Mouse (Mus musculus): ENCODE results near the gene Cacna1d.
A peak's percentile ranks its signal among the peaks of the same experiment; 100 is the strongest.

The Cacna1d gene

DNA sequence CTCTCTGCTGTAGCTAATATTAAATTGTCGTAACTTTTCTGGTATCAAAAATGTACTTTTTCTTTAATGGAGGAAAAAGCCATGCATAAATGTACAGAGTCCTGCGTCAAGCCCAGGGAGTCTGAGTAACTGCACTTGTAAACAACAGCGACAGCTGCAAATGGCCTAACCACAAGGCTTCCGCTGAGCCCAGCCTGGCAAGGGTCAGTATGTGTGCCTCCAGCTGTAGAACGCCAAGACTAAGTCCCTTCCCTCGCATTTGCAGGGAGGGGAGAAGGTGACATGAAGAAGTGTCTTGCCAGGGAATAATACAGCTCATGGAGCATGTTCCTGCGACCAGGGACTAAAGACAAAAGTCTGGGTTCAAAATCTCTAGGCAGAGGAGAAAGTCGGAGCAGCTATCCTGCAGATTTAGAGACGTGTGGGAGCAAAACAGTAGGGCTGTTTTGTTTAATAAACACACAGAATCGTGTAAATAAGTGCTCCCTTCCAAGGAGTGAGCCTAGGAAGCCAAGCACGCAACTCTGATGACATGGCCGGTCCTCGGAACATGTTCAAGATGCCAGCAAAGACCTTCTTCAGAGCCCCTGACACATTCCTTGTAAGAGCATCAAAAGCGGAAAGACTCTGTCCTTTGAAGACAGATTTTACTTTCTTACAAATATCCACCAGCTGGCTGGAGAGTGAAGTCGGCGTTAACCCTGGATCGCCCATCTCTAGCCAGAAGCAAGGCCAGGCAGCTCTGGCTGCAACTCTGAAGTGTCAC lies 160.7 kb downstream of the Cacna1d start:
- no peak for DNase-seq (ENCODE audit: low spot score in 2 of 2)

DNA sequence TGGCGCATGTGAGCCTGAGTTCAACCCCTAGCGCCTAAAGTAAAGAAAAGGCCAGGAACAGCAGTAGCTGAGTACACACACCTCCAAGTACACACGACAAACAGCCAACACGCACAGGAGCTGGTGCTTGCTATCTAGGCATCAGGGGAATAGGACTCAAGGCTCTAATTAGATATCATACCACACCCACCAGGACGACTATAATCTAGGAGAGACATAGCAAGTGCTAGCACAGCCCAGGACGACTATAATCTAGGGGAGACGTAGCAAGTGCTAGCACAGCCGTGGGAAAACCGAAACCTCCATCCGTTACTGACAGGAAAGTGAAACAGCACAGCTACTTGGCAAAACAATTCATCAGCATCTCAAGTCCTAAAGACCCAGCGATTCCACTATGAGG lies 162.1 kb downstream of the Cacna1d start:
- DNase-seq (ENCODE audit: low spot score in 2 of 2): no peak

DNA sequence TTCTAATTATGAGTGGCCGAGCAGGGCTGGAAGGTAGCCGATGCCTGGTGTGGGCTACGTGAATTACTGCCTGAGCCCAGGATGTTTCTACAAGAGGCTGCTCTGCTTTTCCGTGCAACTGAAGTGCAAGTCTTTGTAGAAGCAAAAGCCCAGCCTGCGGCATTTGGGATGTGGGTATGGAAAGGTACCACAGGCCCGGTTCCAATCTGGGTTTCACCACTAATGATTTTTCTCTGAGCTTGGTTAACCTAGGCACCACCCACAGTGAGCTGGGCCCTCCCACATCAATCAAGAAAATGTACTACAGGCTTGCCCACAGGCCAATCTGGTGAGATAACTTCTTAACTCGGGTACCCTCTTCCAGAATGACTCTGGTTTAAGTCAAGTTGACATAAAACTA lies 163.8 kb downstream of the Cacna1d start:
- DNase-seq (ENCODE audit: low spot score in 2 of 2): no peak

DNA sequence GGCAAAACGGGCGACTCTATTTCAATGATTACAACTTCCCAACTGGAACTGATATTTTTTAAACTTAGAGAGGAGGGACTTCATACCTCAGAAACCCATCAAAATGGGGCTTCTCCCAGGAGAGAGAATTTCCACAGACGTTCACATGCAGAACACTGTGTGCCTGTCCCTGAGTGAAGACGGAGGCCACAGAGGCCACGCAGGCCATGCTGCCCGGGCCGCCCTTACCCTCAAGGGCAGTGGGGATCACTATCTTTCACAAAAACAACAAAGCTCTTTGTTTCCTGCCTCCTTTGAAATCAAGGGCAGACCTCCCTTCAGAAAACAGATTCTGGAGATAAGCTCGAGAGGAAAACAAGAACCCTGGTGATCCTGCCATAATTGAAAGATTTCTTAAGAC lies 164.2 kb downstream of the Cacna1d start:
- DNase-seq (ENCODE audit: low spot score in 2 of 2): no peak

DNA sequence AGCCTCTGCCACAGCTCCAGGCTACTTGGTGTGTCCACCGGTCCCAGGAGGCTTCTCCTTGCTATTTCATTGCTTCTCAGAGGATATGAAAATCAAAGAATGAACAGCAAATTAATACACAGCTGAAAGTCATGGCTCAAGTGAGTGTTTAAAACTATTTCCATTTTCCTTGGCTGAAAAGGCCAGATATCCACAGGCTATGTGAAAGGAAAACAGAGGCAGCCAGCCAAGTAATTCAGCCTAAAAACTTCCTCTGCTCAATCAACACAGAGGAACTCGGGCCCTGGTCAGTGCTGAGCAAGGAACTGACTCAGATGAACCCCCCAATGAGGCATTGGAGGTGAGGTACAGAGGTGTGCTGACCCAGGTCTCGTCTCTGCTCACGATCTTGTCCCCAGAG lies 165.0 kb downstream of the Cacna1d start:
- no peak for DNase-seq (ENCODE audit: low spot score in 2 of 2)

DNA sequence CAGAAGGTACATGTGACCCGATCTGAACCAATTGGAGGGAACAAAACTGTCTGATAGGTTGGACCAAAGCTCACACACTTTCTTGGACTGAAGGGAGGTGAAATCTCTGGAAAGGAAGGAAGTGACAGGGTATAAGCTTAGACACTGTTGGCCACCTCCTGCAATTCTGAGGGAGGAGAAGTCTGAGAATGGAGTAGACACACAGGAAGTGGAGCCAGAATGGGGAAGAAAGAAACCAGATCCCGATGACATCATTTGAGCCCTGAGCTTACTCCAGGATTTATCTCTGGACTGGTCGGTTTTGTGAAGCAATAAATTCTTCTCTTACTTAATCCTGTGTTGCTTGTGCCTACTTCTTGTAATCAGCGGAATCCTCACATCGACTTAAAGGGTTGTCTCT lies 166.3 kb downstream of the Cacna1d start:
- DNase-seq (ENCODE audit: low spot score in 2 of 2): no peak

DNA sequence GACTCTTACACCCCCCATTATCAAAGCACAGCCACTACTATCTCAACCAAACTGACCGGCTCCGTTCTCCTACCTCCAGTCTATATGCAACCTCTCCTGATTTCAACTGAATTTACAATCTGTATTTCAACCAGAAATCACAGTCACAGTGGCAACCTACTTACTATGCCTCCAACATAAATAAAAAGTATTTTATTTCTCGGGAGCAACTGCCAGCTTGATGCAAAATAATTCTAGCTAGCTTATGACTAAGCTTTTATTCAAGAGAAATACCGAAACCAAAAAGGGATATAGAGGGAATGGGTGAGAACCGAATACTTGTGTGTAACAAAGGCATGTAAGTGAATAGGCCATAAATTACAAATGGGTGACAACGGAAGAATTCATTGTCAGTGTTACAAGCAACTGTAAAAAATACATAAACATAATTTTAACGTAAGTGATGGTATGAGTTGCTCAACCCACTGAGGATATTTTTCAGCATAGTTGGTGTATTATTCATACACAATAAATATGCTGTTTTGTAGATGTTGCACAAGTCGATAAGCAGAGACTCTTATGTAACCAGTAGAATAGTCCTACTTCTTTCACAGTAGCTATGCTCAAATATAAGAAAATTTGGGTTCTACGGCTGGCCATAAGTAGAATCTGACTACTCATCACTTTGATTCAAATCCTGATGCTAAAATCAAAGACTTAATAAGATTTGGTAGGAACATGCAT lies 172.4 kb downstream of the Cacna1d start:
- no peak for DNase-seq (ENCODE audit: low spot score in 2 of 2)

DNA sequence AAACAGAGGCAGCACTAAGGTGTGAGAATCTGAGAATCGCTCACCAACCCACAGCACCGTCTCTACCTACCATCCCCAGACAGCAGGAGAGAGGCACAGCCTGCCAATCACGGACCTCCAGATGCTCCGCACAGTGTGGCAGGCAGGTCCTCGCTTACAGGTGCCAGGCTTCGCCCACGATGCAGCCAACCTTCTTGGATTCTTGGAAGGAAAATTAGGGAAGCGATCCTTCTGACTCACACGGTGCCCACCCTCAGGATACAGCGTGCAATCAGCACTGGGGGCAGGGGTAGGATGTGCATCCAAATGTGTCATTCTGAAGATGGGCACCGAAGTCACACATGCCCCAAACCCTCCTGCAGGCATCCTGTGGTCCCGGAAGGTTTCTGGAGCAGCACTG lies 173.0 kb downstream of the Cacna1d start:
- DNase-seq (ENCODE audit: low spot score in 2 of 2): no peak

DNA sequence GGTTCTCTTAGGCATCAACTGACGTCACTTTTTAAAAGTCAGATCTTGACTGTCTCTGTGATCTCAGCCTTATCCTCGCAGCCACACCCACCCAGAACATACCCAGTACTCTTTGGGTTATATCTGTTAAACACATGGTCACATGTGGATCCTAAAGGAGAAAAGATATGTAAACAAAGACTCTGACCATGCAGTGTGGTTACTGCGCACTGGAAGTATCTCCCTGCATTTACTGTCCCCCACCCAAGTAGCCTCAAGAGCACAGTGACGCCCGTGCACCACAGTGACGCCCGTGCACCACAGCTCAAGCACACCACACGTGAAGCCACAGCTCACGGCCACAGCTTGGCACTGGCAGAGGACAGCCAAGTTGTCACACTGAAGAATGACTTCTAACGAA lies 173.6 kb downstream of the Cacna1d start:
- DNase-seq (ENCODE audit: low spot score in 2 of 2): peak in 1 of 2 experiments; percentile 24

DNA sequence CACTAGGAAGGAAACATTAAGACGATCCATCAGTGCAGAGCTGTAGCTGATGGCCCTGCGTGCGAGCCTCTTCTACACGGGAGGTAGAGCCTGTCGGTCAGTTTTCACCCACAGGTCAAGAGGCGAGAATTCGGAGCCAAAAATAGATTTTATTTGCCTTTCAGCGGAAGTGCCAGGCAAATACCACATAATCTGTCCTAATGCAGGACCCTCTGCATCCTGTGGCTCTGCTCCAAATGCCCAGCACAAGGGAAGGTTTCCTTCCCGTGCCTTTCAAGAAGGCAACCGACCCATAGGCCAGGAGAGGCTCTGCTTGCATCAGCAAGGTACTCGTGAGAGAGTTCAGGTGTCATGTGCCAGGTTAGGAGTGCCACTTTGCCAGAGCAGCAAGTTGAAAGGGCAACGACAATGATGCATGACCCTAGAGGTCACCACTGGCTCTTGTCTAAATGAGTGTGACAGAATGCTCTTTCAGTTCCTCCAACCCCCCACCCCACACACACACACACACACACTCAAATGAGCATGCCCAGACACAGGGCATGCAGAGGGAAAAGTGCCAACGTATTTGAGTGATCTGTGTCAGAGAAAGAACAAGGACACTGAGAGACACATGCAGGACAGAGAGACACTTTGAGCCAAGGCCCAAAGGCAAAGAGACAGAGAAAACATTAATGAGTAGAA lies 179.9 kb downstream of the Cacna1d start:
- DNase-seq (ENCODE audit: low spot score in 2 of 2): no peak

DNA sequence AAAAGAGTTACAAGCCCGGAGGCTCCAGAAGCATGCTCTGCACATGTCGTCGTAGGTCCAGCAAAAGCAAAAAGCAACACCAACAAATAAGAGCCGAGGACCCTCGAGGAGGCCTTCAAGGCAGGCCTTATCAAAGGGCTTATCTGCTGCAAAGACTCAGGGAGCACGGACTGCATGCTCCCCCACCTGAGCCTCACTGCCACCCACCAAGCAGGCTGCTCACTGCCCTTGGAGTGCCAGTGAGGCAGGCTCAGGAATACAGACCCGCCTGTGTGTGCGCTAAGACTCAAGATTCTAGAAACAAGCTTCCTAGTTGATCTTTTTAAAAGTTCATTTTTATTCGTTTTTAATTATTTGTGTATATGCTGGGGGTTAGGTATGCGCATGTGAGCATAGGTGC lies 181.0 kb downstream of the Cacna1d start:
- no peak for DNase-seq (ENCODE audit: low spot score in 2 of 2)

DNA sequence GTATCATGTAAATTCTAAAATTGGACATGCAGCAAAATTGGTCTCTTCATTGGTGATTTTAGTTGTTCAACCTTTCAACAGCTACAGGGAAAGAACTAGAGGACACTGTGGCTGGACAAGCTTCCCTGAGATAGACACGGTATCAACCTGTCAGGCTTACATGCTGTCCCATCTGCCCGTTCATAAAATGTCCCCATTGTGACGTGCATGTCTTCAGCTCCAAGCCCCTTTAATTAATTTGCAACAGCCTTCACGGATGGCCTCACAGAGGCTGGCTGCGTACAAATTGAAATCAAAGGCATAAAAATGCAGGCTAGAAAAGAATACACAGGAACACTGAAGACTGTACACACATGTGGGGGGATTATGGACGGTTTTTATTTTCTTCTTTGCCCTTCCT lies 185.0 kb downstream of the Cacna1d start:
- no peak for DNase-seq (ENCODE audit: low spot score in 2 of 2)

DNA sequence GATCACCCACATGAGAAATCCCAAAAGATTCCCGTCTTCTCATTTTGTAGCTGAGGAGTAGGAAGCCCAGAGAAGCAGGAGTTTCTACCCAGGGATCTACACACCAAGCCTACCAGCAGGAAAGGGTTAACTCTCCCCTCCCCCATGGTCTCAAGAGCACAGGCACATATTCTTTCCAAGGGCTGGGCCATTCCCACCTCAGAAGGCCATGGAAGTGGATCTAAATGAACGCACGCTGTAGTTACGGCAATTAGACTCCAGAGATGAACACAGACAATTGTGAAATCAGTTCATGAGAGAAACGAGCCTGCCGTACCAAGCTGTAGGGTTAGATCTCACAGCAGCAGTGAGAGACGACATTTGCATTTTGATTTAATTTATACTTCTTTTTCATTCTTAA lies 191.3 kb downstream of the Cacna1d start:
- no peak for DNase-seq (ENCODE audit: low spot score in 2 of 2)

DNA sequence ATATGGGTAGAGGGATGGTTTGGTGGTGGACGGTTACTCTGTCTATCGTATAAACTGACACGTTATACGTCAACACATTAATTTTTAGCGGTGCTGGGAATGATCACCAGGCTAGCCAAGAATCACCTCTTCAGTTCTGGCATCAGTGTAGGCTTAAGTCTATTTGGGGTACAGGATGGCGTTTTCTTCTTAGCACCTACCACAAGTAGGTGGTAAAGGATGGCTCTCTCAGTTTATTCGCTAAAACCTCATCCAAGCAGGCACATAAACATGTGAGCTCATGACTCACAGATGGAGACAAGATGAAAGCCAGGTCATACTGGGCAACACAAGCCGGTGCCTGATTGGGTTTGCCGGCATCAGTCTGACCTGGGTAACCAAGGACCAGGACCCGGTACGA lies 193.8 kb downstream of the Cacna1d start:
- DNase-seq (ENCODE audit: low spot score in 2 of 2): no peak

DNA sequence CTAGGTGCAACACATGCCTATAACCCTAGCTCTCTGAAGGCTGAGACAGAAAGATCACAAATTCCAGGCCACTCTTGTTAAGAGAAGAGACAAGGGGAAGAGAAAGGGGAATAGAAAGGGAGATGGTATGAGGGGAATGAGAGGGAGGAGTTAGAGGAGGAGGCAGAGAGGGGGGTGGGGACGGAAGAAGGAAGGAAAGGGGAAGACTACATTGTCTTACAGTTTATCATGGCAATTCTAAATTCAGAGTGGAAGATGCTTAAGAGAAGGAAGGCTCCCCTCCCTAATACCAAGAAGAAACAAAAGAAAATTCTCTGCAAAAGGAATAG lies 199.2 kb downstream of the Cacna1d start:
- no peak for DNase-seq (ENCODE audit: low spot score in 2 of 2)

DNA sequence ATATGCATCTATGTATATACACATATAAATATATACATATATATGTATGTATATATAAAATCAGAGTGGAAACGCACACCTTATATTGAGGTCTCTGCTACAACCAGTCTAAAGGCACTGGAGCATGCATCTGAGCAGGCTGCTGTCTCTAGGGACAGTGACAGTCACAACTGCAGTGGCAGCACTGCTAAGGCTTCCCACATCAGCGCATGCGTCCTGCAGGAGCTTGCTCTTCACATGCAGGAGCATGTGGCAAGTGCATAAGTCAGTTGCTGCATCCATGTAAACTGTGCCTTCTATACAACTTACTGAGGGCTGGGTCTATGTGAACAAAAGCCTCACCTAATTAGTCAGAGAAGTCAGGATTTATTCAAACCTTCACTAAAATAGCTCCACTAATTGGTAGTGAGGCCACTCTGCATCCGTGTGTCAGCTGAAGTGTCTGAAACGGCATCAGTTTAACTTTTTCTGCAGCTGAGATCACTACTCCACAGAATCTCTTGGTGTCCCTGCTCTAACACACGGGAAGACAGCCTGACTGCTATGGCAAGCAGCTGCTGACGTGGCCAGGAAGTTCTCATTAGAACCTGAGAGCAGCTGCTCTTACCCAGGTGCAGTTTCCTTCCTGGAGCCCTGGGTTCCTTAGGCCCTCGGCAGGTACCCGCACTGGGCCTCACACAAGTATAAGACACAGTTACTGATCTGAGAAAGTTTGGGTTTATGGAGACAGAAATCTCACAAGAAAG lies 199.7 kb downstream of the Cacna1d start:
- peak in 1 of 2 experiments; percentile 47 for DNase-seq (ENCODE audit: low spot score in 2 of 2)

DNA sequence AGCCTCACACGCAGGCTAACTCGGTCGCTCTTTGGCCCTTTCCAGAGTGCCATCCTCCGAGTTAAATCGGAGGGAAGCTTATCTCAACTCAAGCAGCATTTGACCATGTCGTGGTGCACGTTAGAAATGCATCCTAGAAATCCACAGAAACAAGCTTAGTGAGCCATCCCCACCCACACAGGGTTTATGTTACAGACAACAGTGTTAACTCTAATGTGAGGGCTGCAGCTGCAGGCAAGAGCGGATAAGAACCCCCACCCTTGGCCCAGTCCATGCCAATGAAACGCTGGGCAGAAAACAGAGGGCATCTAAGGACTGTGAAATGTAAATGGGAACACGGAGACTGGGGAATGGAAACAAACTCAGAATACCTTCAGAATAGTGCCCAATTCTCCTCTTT lies 206.8 kb downstream of the Cacna1d start:
- no peak for DNase-seq (ENCODE audit: low spot score in 2 of 2)

DNA sequence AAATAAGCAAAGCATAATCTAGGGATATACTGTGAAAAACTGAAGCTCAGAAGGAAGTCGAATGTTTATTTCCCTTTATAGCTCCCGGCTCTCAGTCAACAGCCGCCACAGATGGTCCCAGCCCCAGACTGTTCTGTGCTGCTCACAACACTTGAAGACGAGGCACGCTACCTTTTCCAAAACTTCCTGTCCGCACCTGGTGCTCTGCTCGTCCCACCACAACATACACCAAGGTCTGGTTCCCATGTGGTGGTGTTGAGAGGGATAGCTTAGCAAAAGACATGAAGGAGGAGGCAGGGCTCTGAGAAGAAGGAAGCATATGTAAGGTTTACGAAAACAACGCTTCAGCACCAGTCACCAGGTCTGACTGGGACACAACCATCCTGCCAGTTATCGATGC lies 207.2 kb downstream of the Cacna1d start:
- no peak for DNase-seq (ENCODE audit: low spot score in 2 of 2)

DNA sequence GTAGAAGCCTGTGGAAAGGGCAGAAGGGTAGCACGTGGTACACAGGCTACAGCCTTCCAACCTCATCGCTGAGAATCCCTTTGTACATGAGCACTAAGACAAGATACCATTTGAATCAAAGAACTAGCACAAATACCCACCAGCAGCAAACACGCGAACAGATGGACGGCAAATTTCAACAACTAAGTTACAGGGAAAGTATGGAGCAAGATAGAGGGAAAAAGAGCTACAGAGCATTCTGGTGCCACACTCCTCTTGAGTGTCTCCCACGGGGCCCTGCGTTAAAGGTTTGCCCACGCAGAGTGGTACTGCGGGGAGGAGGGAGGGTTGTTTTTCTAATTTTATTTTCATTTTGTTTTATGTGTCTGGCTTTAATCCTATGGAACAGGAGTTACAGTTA lies 215.7 kb downstream of the Cacna1d start:
- no peak for DNase-seq (ENCODE audit: low spot score in 2 of 2)

DNA sequence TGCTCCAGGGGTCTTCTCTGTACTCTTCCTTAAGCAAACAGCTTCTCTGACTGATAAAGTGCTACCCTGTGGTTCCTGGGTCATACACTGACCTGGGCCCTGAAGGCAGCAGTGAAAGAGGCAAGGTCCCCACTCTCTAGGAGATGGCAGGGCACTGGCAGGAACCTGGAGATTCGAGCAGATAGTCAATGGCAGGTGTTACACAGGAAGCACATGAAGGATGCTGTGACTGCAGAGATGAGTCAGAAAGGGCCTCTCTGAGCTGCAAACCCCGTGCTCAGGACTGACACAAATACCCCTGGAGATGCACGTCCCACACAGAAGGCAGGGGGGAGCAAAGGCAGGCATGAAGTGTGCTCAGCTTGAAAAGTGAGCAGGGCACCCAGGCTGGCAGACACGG lies 218.3 kb downstream of the Cacna1d start:
- DNase-seq (ENCODE audit: low spot score in 2 of 2): no peak

DNA sequence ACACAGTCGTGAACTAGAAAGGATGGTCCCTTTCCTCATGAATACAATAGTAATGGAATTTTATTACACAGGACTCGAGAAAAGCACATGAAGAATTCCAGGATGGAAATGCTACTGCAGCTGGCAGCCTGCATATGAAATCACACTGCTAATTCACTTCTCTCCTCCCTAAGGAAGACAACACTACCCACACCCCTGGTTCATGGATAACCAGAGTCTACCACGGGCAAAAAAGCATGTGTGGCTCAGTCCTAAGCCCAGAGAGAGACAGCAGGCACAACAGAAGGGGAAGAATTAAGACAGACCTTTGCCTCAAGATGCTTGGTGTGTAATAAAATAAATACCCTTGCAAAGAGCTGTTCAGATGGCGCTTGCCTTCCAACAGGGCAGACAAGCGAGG lies 218.7 kb downstream of the Cacna1d start:
- no peak for DNase-seq (ENCODE audit: low spot score in 2 of 2)

DNA sequence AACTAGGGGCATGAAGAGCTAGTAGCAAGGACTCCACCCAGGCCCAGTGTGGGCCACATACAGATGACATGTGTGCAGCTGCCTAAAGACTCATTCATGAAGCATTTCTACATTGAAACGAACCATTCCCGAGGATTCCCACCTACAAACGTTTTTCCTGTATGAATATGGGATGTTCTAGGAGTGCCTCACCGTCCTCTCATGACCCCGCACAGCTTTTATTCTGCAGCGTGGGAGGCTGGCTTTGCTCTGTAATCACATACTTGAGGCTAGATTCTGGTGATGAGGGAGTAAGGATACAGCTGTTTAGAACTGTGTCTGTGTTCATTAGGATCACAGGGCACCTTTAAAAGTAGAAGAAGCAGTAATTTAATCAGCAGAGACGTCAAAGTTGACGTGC lies 219.4 kb downstream of the Cacna1d start:
- DNase-seq (ENCODE audit: low spot score in 2 of 2): no peak
